Mouse (Mus musculus) olfactory bulb, adult 2 months (tissue): ENCODE data around the gene Cobl.

Source experiments
- CTCF ChIP-seq: fragments of 200-500 bp; IDR thresholded peaks from 2 replicates; pipeline ENCODE4 v1.5.1; 2012; ENCODE audit warnings: low read depth, mild to moderate bottlenecking, low read length, moderate library complexity; ENCODE audit not compliant: insufficient read depth
- POLR2A ChIP-seq: fragments of 200-500 bp; IDR thresholded peaks from 2 replicates; pipeline ENCODE4 v1.6.1; 2012; ENCODE audit warnings: mild to moderate bottlenecking, low read depth, low read length, moderate library complexity; ENCODE audit not compliant: insufficient read depth

GRCm38 (mm10) chr11:12501721-12502120 is 37.0 kb upstream of the Cobl start:
- TF ChIP-seq POLR2A (no peak), CTCF (no peak)
